Mouse (Mus musculus): ENCODE data around the gene Tyms. TPM values are rescaled to one million over a fixed set of nuclear protein-coding genes. Genes with fewer than 3 reads are reported as not detected.

Tyms gene
- total and polyA plus RNA-seq, 3 experiments = 31.9 to 178 (median 98.4) TPM

DNA sequence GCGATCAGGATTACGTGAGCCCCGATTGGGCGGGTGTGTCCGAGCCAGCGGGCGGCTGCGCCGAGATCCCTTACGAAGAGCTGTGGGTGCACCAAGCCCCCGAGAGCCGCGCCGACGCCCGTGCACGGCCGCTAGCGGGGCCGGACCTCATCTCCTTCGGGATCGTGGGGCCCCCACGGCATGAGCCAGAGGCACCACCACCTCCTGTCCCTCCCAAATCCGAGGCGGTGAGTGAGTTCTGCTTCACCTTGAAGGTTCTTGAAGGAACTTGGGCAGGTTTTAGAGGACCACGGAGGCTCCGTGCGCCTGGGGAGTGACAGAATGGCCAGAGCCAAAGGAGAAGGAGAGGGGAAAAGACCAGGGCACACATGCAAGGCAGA lies 41.3 kb upstream of the Tyms start:
- no peak for DNase-seq (ENCODE audit: low spot score)

DNA sequence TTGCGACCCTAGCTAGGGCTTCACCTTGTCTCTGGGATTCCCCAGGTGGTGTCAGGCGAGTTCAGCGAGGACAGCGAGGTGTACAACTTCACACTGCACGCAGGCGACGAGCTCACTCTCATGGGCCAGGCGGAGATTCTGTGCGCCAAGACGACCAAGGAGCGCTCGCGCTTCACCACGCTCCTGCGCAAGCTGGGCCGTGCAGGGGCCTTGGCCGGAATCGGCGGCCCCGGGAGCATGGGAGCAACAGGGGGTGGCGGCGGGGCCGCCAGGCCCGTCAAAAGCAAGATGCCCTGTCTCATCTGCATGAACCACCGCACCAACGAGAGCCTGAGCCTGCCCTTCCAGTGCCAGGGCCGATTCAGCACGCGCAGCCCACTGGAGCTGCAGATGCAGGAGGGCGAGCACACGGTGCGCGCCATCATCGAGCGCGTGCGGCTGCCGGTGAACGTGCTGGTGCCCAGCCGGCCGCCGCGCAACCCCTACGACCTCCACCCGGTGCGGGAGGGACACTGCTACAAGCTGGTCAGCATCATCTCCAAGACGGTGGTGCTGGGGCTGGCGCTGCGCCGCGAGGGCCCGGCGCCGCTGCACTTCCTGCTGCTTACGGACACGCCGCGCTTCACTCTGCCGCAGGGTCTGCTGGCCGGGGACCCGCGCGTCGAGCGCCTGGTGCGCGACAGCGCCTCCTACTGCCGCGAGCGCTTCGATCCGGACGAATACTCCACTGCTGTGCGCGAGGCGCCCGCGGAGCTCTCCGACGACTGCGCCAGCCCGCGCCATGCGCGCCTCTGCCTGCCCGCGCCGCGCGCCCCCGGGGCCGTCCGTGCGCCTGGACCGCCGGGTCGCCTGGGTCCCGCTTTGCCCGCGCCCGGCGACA lies 40.7 kb upstream of the Tyms start:
- no peak overlapping the region; the same call in 1 of the 2 replicates for H3K4me3 ChIP-seq (ENCODE audit: low read depth, low read length)
- no peak for TF ChIP-seq CTCF (IDR thresholded peaks at IDR 0.05; ENCODE audit: low read depth, low read length)
- no peak for TF ChIP-seq POLR2AphosphoS5 (IDR thresholded peaks at IDR 0.05; ENCODE audit: insufficient replicate concordance, low read depth, low read length)
- TF ChIP-seq GATA1 (IDR thresholded peaks at IDR 0.05; ENCODE audit: borderline replicate concordance, low read length) = no peak
- TF ChIP-seq TAL1 (conservative IDR thresholded peaks at IDR 0.05; ENCODE audit: low read depth, low read length) = no peak
- TF ChIP-seq GATA2 (IDR thresholded peaks at IDR 0.05; ENCODE audit: borderline replicate concordance, low read depth, low read length) = no peak
- peaks cover 14% of the 10 kb centered on the region for H3K9me3 ChIP-seq (replicated peaks)
- H3K4me1 ChIP-seq (ENCODE audit: insufficient read depth, low read depth, low read length) = no peaks in the 10 kb centered on the region
- ATAC-seq (ENCODE audit: extremely low read depth, insufficient number of reproducible peaks, low FRiP score, poor library complexity, severe bottlenecking) = no peak
- no peak for DNase-seq (ENCODE audit: low spot score)
- peaks cover 29% of the 10 kb centered on the region for H3K36me3 ChIP-seq (replicated peaks)
- peaks cover 14% of the 10 kb centered on the region for H3K27me3 ChIP-seq (ENCODE audit: insufficient read depth, low read length)

More for the DNA sequence above, 41.3 kb upstream of the Tyms start:
- TF ChIP-seq GATA1 (IDR thresholded peaks at IDR 0.05; ENCODE audit: borderline replicate concordance, low read length) (no peak), POLR2AphosphoS5 (IDR thresholded peaks at IDR 0.05; ENCODE audit: insufficient replicate concordance, low read depth, low read length) (no peak), GATA2 (IDR thresholded peaks at IDR 0.05; ENCODE audit: borderline replicate concordance, low read depth, low read length) (no peak), CTCF (IDR thresholded peaks at IDR 0.05; ENCODE audit: low read depth, low read length) (no peak), TAL1 (conservative IDR thresholded peaks at IDR 0.05; ENCODE audit: low read depth, low read length) (no peak)
- H3K36me3 ChIP-seq (replicated peaks) = peaks cover 35% of the 10 kb centered on the region
- H3K9me3 ChIP-seq (replicated peaks) = peaks cover 14% of the 10 kb centered on the region
- H3K4me3 ChIP-seq (ENCODE audit: low read depth, low read length) = no peak overlapping the region; the same call in 1 of the 2 replicates
- ATAC-seq (ENCODE audit: extremely low read depth, insufficient number of reproducible peaks, low FRiP score, poor library complexity, severe bottlenecking) = no peak
- peaks cover 11% of the 10 kb centered on the region for H3K27me3 ChIP-seq (ENCODE audit: insufficient read depth, low read length)
- H3K4me1 ChIP-seq (ENCODE audit: insufficient read depth, low read depth, low read length) = no peaks in the 10 kb centered on the region

GRCm38 (mm10) chr5:30112533-30113068 lies 39.2 kb upstream of the Tyms start:
- Histone ChIP-seq H3K4me1 (ENCODE audit: insufficient read depth, low read depth, low read length) (no peaks in the 10 kb centered on the region), H3K27me3 (ENCODE audit: insufficient read depth, low read length) (peaks cover 24% of the 10 kb centered on the region), H3K36me3 (replicated peaks) (peaks cover 13% of the 10 kb centered on the region), H3K4me3 (ENCODE audit: low read depth, low read length) (no peak overlapping the region), H3K9me3 (replicated peaks) (peaks cover 14% of the 10 kb centered on the region)
- TF ChIP-seq CTCF (IDR thresholded peaks at IDR 0.05; ENCODE audit: low read depth, low read length) (no peak), POLR2AphosphoS5 (IDR thresholded peaks at IDR 0.05; ENCODE audit: insufficient replicate concordance, low read depth, low read length) (no peak), GATA2 (IDR thresholded peaks at IDR 0.05; ENCODE audit: borderline replicate concordance, low read depth, low read length) (no peak), TAL1 (conservative IDR thresholded peaks at IDR 0.05; ENCODE audit: low read depth, low read length) (no peak), GATA1 (IDR thresholded peaks at IDR 0.05; ENCODE audit: borderline replicate concordance, low read length) (no peak)
- no peak for DNase-seq (ENCODE audit: low spot score)
- ATAC-seq (ENCODE audit: extremely low read depth, insufficient number of reproducible peaks, low FRiP score, poor library complexity, severe bottlenecking) = no peak

- no peaks in the 10 kb centered on the region for H3K4me1 ChIP-seq (ENCODE audit: insufficient read depth, low read depth, low read length)
- H3K9me3 ChIP-seq (replicated peaks) = peaks cover 14% of the 10 kb centered on the region
- H3K36me3 ChIP-seq (replicated peaks) = peaks cover 5% of the 10 kb centered on the region
- DNase-seq (ENCODE audit: low spot score) = no peak
- no peak for ATAC-seq (ENCODE audit: extremely low read depth, insufficient number of reproducible peaks, low FRiP score, poor library complexity, severe bottlenecking)
- no peak for TF ChIP-seq CTCF (IDR thresholded peaks at IDR 0.05; ENCODE audit: low read depth, low read length)
- TF ChIP-seq TAL1 (conservative IDR thresholded peaks at IDR 0.05; ENCODE audit: low read depth, low read length) = no peak
- TF ChIP-seq GATA1 (IDR thresholded peaks at IDR 0.05; ENCODE audit: borderline replicate concordance, low read length) = no peak
- no peak for TF ChIP-seq POLR2AphosphoS5 (IDR thresholded peaks at IDR 0.05; ENCODE audit: insufficient replicate concordance, low read depth, low read length)
- no peak overlapping the region for H3K4me3 ChIP-seq (ENCODE audit: low read depth, low read length)
- H3K27me3 ChIP-seq (ENCODE audit: insufficient read depth, low read length) = peaks cover 31% of the 10 kb centered on the region
These were observed 38.4 kb upstream of the Tyms start for GRCm38 (mm10) chr5:30111771-30112170.

- Histone ChIP-seq H3K4me1 (ENCODE audit: insufficient read depth, low read depth, low read length) (no peaks in the 10 kb centered on the region), H3K36me3 (replicated peaks) (no peaks in the 10 kb centered on the region), H3K4me3 (ENCODE audit: low read depth, low read length) (no peak overlapping the region), H3K27me3 (ENCODE audit: insufficient read depth, low read length) (peaks cover 36% of the 10 kb centered on the region), H3K9me3 (replicated peaks) (peaks cover 14% of the 10 kb centered on the region)
- ATAC-seq (ENCODE audit: extremely low read depth, insufficient number of reproducible peaks, low FRiP score, poor library complexity, severe bottlenecking) (no peak), DNase-seq (ENCODE audit: low spot score) (no peak)
- TF ChIP-seq POLR2AphosphoS5 (IDR thresholded peaks at IDR 0.05; ENCODE audit: insufficient replicate concordance, low read depth, low read length) (no peak), CTCF (IDR thresholded peaks at IDR 0.05; ENCODE audit: low read depth, low read length) (no peak), GATA2 (IDR thresholded peaks at IDR 0.05; ENCODE audit: borderline replicate concordance, low read depth, low read length) (no peak), GATA1 (IDR thresholded peaks at IDR 0.05; ENCODE audit: borderline replicate concordance, low read length) (no peak), TAL1 (conservative IDR thresholded peaks at IDR 0.05; ENCODE audit: low read depth, low read length) (no peak)
These were observed 37.7 kb upstream of the Tyms start for GRCm38 (mm10) chr5:30111126-30111525.

DNA sequence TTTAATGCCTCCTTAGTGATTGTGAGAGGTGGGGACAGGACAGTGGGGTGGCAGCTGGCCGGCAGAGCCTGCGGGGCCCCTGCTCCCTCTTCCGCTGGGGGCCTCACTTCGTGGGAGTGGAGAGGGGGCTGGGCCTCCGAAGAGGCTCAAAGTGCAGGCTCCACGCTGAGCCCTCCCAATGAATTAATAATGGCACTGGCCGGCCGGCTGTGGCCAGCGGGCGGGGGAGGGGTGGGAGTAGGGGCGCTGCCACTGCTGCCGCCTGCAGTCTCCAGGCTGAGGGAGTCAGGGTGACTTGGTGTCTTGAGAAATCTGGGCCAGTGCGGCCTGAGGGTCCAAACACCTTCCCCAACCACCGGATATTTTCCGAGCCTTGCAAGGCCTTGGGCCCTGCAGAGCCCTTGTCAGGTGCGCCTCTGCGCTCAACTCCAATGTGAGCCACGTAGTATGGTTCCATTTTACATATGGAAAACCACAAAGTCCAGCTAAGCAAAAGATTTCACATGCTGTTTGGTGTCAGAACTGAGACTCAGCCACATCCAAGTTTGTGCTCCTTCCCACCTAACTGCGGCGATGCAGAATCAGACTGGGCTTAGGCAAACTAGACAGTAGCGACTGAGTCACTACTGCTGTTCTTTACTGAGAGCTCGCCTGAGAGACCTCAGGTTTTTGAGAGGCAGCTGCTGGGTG lies 37.1 kb upstream of the Tyms start:
- Histone ChIP-seq H3K36me3 (replicated peaks) (no peaks in the 10 kb centered on the region), H3K27me3 (ENCODE audit: insufficient read depth, low read length) (peaks cover 42% of the 10 kb centered on the region), H3K4me1 (ENCODE audit: insufficient read depth, low read depth, low read length) (no peaks in the 10 kb centered on the region), H3K4me3 (ENCODE audit: low read depth, low read length) (no peak overlapping the region), H3K9me3 (replicated peaks) (peaks cover 14% of the 10 kb centered on the region)
- DNase-seq (ENCODE audit: low spot score) = no peak
- ATAC-seq (ENCODE audit: extremely low read depth, insufficient number of reproducible peaks, low FRiP score, poor library complexity, severe bottlenecking) = no peak
- TF ChIP-seq GATA1 (IDR thresholded peaks at IDR 0.05; ENCODE audit: borderline replicate concordance, low read length) = no peak
- no peak for TF ChIP-seq TAL1 (conservative IDR thresholded peaks at IDR 0.05; ENCODE audit: low read depth, low read length)
- TF ChIP-seq POLR2AphosphoS5 (IDR thresholded peaks at IDR 0.05; ENCODE audit: insufficient replicate concordance, low read depth, low read length) = no peak
- TF ChIP-seq CTCF (IDR thresholded peaks at IDR 0.05; ENCODE audit: low read depth, low read length) = no peak
